Mouse (Mus musculus): ENCODE results near the gene Kank4.

- TF ChIP-seq EP300 (IDR thresholded peaks at IDR 0.05) (no peak), CTCF (IDR thresholded peaks at IDR 0.05) (no peak)
These were observed 5.1 kb upstream of the Kank4 start for GRCm38 (mm10) chr4:98822478-98822877.

Data from lung, postnatal 0 days (tissue).